Mouse (Mus musculus) kidney, postnatal 10 days (tissue): ENCODE measurements around the gene Fam174b.

Experiments used
- DNase-seq: peaks from one replicate; pipeline ENCODE4 v3.0.0; 2021; ENCODE audit warnings: mixed read lengths

Fam174b gene

GRCm38 (mm10) chr7:73749983-73750382, 9.9 kb downstream of the Fam174b start:
- no peak for DNase-seq

GRCm38 (mm10) chr7:73753598-73753997, 13.5 kb downstream of the Fam174b start:
- DNase-seq, result no peak

DNA sequence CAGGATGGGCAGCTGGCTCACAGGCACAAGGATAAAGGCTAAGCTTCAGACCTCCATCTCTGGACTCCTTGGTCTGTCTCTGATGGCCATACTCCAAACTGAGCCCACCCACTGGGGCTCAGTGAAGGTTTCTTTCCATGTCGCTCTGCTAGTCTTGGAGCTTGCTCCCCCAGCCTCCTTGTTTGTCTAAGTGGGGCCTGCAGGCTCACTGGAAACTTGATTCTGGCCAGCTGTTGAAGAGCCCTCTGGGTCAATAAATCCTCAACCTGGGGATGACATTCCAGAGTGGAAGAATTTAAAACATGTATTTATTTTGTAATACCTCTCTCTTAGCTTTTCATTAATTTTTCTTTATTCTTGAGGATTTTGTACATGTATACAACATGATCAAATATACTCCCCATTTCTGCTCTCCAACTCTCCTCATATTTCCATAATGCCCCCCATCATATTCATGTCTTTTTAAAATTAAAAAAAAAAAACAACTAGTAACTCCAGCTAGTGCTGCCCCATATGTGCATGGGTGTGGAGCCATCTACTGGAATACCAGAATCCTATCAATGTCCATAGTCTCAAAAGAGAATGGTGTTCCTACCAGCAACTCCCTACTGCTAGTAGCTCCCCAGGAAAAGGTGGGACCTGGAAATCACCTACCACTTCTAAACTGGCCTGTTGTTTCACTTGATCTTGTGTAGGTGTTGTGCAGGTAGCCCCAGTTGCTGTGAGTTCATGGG, 15.4 kb downstream of the Fam174b start:
- DNase-seq, result peak; percentile 36

DNA sequence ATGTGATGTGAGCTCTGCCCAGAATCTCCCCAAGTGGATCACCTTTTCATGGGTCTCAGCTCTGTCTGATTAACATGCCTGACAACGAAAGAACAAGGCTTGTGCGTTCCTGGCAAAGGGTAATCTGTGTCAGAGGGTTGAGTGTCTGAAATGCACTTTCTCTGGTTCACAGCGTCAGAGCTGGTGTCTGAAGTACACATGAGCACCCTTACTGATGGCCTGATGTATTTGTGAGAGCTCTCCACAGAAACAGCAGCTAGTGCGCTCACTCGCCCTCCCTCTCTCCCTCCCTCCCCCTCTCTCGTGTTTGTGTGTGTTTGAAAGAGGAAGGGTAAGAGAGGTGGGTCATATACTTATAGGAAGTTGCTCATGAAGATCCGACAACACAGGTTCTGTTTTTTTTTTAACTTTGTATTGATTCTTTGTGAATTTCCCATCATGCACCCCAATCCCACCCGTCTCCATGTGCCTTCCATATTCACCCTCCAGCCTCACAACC, 21.6 kb downstream of the Fam174b start:
- DNase-seq, result no peak

- DNase-seq, result no peak
Observed at GRCm38 (mm10) chr7:73764679-73765078, 24.6 kb downstream of the Fam174b start.

GRCm38 (mm10) chr7:73765186-73765903, 25.2 kb downstream of the Fam174b start:
- DNase-seq, result no peak

GRCm38 (mm10) chr7:73769224-73769623, 29.1 kb downstream of the Fam174b start:
- DNase-seq, result no peak

- peak; percentile 61 for DNase-seq
Observed at GRCm38 (mm10) chr7:73771384-73772274, 31.5 kb downstream of the Fam174b start.

- peak; percentile 37 for DNase-seq
Observed at GRCm38 (mm10) chr7:73772275-73772765, 32.2 kb downstream of the Fam174b start.

DNA sequence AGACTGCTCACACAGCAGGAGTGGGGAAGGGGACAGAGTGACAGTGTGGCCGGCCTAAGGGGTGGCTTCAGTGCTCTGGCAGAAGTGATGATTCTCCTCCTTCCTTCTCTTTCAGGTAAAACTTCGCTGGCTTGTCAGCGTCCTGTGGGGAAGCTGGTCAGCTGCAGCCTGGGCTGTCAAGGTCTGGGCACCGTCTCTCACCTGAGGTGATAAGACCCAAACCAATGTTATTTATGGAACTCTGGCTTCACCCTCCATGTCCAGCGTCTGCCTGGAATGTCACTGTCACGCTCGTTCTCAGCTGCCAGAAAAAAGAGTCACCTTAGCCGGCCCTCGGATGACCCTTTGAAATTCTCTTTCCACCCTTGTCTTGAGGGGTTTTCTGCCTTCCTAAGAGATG, 34.7 kb downstream of the Fam174b start:
- no peak for DNase-seq

DNA sequence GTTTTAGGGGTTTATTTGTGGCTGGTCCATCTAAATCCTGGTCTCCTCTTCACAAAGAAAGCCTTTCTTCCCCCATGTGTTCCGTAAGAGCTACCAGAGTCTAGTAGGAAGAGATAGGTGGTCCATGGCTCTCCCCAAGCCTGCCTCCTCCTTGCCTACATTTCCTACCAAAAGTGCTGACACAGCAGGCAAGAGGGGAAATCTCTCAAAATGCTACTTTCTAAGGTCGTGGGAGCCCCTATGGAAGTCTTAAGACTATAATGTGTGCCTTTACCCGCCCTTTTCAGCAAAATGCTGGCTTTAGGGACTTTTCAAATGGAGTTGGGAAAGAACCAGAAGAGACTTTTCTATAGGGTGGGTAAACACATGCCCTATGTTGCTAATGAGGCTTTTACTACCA, 37.7 kb downstream of the Fam174b start:
- DNase-seq, result no peak

- peak; percentile 51 for DNase-seq
Observed at GRCm38 (mm10) chr7:73784736-73785428, 44.8 kb downstream of the Fam174b start.

DNA sequence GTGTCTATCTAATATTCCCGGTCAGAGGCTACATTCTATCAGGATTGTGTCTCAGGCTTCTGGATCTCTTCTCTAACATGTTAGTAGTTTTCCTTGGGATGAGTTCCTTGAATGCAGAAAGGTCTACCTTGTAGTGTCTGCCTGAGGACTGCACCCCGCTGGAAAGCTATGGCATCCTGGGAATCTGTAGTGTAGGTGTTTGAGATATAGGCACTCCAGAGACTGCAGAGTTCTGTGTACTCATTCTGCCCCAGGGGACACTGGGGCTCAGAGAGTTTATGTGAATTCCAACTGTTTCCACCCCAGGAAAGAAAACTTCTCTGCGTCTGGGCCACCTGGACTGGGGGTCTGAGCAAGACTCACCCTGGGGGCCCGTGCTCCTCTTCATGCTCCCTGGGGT, 45.7 kb downstream of the Fam174b start:
- no peak for DNase-seq

DNA sequence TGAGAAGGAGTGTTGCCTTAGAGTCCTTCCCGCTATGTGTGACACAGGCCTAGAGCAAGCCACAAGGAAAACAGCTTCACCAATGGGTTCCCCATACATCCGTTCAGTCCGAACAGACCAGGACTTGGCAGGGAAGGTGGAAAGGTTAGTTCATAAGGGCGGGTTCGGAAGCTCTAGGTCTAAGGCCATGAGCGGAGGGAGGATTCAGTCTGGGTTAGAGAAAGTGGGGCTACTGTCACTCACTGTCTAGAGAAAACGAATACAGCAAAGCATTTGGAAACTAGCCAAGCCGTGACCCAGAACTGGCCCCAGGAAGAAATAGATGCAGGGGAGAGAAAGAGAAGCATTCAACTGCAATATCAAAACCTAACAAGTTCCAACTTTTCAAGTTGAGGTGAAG, 47.4 kb downstream of the Fam174b start:
- no peak for DNase-seq

GRCm38 (mm10) chr7:73791096-73791495, 51.0 kb downstream of the Fam174b start:
- no peak for DNase-seq

DNA sequence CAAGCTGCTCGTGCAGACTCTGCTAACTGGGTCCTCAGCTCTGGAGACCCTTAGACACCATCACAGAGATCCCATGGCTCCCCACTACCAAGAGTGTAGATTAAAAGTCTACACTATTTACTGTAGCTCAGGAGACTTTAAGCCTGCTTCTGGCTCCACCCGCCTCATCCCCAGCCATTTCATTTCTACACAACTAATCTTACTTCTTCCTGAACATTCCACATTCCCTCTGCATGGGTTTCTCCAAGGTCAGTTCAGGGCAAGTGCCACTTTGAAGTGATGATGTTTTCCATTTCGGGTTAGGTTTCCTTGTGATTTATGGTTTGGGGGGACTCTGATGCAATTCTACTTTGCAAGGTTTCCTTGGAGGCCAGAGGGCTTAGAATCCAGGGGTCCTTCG, 52.1 kb downstream of the Fam174b start:
- no peak for DNase-seq

GRCm38 (mm10) chr7:73792641-73793040, 52.5 kb downstream of the Fam174b start:
- no peak for DNase-seq

DNA sequence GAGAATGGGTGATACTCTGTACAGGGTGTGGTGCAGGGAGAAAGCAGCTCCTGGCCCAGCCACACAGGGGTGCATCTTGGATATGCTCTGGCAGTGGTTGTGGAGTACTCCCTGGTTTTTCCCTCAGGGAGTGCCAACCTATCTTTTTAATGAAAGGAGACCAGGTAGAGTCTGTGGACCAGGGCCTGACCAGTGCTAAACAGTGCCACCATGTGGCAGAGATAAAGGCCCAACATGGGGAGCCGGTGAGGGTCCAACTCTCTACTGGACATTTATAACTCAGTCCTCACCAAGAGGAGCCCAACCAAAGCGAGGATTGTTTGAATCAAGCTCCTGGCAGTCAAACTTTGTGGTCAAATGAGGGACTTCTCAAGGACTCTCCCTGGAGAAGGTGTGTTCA, 69.2 kb downstream of the Fam174b start:
- peak; percentile 59 for DNase-seq

GRCm38 (mm10) chr7:73811439-73811838, 71.3 kb downstream of the Fam174b start:
- no peak for DNase-seq

- DNase-seq, result no peak
Observed at GRCm38 (mm10) chr7:73812176-73812575, 72.1 kb downstream of the Fam174b start.

DNA sequence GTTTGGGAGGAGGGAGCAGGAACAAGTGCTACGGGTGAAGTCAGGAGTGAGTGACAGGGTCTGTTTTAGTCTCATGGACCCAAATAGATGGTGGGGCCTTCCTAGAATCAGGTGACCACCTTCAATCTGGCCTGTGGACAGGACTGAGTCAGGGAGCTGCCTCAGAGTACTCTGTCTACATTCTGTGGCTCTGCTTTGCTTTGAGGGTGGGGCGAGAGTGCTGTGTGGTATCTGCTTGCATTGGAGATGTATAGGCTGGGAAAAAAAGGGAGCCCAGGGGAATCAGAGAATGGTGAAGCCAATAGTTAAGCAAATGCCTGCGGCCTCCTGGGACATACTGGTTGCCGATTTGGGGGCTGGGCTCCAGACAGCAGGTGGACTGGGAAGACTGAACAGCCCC, 73.8 kb downstream of the Fam174b start:
- DNase-seq, result no peak

DNA sequence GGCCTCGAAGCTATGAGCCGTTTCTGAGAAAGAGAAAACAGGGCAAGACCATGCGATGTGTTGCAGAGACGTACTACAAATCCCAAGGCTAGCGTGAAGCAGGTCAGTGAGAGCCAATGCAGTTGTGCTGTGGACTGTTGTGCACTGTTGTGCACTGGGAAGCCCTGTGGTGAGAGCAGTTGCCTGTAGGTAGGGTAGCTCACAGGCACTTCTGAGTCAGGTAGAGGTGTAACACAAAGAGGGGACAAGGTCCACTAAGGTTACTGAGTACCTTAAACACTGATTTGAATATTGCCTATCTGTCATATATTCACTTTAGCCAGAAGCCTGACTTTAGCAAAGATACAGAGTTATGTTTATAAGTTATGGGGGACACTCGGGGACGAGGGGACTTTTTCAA, 74.4 kb downstream of the Fam174b start:
- DNase-seq, result no peak
